Mouse (Mus musculus) spleen, postnatal 36 days (tissue): Measurements from ENCODE around the gene Pus10.
"Not testable (repeated sequence)": the region's sequence is repeated elsewhere in the genome, so short reads cannot be mapped to it uniquely, and the experiment has no call there.

Experiments
- DNase-seq, 2 experiments: peaks; one replicate each; pipeline ENCODE4 v3.0.0; 2022; ENCODE audit warnings: low spot score in 2 of 2, mixed read lengths in 1 of 2

Gene Pus10

DNA sequence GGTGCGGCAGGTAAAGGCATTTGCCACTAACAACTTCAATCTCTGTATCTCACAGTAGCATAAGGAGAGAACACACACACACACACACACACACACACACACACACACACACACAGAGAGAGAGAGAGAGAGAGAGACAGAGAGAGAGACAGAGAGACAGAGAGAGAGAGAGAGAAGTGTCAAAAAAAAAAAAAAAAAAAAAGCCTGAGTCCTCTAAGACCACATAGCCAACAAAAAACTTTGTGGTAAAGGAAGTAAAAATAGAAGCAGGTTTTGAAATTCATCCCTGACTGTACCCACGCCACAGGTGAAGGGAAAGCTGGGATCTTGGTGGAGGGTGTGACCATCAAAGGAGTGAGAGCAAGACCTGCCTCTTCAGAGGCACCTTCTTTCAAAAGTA is 92.7 kb downstream of the Pus10 start:
- DNase-seq: no peak

DNA sequence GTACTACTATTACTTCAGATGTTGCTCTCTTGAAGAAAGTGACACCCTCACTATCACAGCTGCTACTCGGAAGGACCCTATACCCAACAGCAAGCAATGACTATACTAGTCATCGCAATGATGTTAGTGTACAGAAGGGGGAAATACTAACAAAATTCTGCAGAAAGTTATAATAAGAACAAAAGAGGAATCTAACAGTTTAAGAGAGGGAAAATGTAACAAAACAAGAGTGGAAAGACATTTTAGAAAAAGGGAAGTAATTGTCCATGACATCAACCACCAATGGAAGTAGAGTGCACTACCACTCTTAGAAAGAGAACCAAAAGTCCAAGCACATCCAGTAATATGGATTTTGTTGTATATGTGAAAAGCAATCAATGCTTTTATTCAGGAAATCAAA is 97.2 kb downstream of the Pus10 start:
- DNase-seq: no peak

DNA sequence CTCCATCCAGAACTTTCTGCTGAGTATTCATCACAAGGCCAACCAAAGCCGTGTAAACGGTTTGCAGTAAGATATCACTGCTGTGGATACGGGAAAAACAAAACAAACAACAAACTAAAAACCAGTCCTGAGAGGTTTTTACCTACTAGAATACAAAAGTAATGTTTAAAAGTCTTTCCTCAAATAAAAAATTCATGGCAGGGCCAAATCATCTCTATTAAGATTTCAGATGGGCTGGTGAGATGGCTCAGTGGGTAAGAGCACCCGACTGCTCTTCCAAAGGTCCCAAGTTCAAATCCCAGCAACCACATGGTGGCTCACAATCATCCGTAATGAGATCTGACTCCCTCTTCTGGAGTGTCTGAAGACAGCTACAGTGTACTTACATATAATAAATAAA is 101.9 kb downstream of the Pus10 start:
- DNase-seq: not testable (repeated sequence)

DNA sequence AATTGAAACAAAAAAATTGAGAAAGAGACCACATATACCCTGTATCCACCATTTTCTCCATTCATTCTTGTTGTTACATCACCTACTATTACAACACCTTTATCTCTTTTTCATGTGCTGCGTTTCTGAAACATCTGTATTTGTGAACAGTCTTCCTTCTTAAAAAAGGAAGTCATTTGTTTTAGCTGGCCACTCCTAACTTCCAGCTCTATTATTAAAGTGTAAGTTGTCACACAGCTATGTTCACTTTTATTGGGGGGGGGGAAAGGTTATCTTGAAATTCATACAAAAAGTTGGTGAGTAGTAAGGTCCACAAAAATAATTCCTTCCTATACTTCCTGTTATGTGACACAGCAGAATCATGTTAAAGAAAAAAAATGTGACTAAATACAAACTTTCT is 102.5 kb downstream of the Pus10 start:
- DNase-seq: no peak

DNA sequence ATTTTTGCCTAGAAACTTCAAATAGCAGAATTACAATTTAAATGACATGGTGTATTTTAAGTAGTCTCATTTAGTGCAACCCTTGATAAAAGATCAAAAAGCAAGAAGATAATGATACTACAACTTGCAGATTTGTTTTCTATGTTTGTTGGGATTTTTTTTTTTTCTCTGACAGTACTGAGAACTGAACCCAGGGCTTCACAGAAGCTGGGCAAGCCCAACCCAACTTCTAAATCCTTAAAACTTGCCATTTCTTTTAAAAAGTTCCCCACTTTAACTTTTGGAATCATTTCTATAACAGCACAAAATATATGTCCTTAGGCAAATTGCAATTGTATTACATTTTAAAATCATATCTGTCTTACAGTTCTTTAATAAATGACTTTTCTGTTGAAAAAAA is 103.6 kb downstream of the Pus10 start:
- no peak for DNase-seq

DNA sequence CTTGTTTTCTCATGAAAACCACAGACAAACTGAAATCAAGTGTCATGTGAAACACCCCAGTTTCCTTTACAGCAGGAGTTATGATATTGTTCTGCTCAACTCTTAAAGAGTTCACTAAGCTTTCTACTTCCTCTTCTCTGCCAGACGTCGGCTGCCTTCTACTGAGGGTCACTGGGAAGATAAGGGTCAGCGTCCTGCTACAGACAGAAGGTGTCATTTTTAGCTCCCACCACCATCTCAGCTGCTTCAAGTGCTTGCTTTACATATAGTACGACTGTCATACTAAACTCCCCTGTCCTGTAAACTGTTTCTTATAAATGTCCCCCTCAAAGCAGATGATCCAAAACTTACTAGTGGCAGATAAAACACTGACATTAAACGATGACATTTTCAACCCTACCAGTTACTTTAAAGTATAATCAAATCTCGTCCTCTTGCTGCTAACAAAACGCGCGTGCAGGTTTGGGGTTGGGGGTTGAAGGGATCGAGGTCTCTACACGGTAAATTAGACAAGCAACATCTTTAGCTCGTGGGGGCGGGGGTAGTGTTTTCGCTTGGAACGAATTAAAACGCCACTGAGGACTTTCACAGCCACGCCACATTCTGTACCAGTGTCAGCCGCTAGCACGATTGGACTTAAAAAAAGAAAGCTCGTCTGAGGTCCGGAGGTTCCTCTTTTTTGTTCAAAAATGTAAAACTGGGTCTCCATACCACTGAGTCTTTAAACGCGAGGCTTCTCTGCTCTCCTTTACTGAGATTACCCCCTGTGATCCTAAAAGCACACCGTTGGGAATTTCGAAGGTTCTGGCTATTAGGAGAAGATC is 104.4 kb downstream of the Pus10 start:
- peak; percentile 66 to 75 for DNase-seq

DNA sequence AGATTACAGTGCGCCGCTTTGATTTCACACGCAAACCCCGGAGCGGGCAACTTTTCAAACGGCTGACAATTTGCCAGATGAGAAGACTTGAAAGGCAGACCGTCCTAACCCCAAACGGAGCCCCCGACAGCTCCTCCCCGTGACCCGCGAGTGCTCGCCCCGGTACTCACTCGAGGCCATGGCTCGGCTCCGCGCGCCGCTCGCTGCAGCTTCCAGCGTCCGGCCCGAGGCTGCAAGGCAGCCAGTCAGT is 105.0 kb downstream of the Pus10 start:
- no peak for DNase-seq

DNA sequence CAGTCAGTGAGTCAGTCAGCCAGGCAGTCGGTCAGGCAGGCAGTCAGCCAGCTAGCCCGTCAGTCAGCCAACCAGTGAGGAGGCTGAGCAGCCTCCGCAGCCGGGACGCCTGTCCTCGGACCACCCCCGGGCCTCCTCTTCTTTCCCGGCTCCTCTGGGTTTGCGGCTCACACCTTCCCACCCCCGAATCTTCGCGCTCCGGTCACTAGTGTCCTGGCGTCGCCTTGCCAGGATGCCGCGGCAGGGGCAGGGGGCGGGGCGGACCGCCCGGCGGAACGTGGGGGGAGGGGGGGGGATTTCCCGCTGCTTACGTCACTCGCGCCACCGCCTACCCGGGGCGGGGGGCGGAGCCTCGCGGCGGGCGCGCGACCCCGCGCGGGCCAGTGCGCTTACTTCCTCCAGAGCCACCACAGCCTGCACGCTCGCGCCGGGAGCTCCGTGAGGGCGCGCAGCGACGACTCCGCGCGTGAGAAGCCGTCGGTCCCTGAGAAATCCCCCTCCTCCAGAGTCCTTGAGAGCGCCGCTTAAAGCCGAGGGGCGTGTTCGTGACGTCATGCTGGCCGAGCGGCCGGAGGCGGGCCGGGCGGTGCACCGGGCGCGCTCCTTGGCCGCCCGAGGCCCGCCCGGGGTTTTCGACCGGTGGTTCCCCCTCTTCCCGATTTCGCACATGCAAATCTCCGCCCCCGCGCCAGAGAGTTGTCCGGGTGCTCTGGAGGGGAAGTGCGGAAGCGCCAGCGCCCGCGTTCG is 105.5 kb downstream of the Pus10 start, which contains the start of gene Rel:
TSS of gene Rel (minus strand) at position 211 of the 747 bp plus-strand sequence.
- DNase-seq: peak; percentile 92

DNA sequence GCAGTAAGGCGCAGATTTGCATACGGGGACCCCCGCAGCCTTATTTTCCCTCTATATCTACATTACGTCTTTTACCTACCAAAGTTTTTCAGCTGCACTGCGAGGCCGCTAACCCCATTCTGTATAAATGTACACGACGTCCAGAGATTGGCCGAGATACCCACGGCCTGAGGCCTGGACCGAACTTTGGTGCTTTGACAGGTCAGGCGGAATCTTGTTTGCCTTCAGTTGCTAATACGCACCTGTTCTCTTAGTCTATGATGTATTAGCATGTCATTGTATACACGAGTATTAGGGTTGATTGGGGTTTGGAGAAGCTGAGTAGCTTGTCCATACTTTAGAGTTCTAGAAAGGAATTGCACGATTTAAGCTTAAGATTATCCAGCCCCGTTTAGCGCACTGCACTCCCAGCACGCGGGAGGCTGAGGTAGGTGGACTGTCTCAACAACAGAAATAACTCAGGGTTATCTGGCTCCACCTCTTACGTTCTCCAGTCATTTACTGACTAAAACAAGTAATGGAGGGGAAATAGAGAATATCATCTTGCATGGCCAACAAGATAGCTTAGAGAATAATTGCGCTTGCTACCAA is 106.1 kb downstream of the Pus10 start:
- peak in 1 of 2 experiments; percentile 24 for DNase-seq

DNA sequence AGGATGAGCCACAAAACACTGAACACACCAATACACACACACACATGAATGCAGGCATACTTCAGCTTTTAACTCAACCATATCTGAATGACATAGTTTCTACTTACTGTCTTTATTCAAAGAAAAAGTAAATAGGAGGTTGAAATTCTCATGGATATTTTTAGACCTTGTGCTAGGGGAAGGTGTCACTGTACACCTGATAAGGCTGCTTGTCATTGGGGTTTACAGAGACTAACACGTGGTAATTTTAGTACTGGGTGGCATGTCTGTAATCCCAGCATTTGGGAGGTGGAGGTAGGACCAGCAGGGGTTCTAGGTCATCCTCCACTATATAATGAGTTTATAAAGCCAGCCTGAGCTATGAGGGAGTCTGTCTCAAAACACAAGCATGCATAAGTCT is 107.0 kb downstream of the Pus10 start:
- no peak for DNase-seq

DNA sequence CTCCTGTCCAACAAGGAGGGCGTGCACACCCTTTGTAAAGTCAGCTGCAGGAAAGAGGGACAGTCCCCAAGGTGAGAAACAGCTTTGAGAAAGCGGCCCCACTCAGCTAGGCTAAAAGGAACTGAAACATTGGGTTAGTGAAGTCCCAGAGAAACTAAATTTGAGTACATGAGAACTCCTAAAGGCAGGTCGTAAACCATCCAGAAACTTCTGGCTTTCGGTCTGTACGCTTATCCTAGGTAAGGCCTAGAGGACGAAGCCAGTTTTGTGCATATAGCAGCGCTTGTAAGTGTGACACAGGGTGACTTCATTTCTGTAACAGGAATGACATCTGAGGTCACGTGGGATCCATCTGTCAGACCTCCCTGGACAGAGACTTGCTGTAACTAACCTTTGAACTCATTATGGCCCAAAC is 113.3 kb downstream of the Pus10 start:
- peak; percentile 78 to 82 for DNase-seq

DNA sequence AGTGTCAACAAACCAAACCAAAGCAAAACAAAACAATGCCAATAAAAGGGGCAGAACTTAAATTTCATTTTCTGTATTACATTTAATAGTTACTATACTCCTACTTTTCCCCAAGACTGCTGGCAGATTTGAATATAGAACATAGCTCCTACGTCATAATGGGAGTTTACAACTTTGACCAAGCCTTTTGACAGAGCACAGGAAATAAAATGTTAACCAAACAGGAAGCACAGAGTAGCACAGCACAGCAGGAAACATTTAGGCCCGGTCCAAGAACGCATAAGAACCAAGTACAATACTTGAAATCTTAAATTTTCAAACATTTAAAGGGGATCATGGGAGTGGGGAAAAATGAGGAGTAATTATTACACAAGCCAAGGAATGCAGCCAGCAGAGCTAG is 116.6 kb downstream of the Pus10 start:
- DNase-seq: peak in 1 of 2 experiments; percentile 22
